Mouse (Mus musculus): ENCODE measurements around the gene H2-T22.

The H2-T22 gene

DNA sequence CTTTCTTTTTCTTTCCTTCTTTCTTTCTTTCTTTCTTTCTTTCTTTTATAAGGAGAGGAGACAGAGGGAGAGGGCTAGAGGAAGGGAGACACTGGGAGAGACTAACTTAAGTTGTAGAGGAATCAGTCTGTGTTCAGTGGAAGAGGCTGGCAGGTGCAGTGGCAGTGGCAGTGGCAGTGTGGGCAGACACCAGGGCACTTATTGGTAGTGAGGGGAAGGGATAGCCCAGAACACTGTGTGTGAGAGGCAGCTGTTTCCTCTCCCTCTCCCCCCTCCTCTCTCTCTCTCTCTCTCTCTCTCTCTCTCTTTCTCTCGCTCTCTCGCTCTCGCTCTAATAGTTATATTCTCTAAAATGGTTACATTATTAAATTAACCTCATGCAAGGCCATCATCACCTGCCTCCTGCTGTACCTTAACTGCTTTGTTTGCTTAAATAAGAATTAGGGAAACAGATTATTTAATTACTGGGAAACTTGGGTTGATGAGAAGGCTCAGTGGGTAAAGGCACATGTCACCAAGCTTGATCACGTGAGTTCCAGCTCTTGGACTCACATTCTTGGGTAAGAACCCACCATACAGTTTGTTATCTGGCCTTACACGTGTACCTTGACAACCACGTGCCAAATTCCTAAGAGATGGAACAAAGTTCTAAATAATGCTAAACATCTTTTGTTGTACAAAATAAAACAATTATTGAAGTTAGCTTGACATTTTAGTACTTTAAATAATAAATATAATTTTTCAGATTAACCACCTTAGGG is 43.8 kb downstream of the H2-T22 start:
- no peak for DNase-seq (ENCODE audit: low read depth in 1 of 2, low spot score in 2 of 2)

- peak in 1 of 2 experiments; percentile 61 for DNase-seq (ENCODE audit: low read depth in 1 of 2, low spot score in 2 of 2)
Observed at GRCm38 (mm10) chr17:35997713-35998510, 44.6 kb downstream of the H2-T22 start.

DNA sequence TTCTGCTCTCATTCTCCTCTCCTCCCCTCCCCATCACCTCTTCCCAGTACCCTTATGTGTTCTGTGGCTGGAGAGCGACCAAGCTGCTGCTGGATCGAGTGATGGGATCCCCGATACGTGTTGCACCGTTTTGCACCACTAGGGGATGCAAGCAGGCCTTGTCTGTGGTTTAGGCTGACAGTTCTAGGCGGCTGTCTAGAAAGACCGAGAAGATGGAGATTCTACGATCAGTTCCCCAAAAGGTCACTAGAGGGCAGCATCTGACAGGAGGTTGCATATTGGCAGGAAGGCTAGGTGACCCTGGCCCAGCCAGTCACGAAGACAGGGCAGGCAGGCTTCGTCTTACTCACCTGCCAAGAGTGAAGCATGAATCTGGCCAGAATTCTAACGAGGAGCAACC is 45.6 kb downstream of the H2-T22 start:
- peak; percentile 95 to 96 for DNase-seq (ENCODE audit: low read depth in 1 of 2, low spot score in 2 of 2)

GRCm38 (mm10) chr17:35994879-35995240 is 47.7 kb downstream of the H2-T22 start:
- no peak for DNase-seq (ENCODE audit: low read depth in 1 of 2, low spot score in 2 of 2)

DNA sequence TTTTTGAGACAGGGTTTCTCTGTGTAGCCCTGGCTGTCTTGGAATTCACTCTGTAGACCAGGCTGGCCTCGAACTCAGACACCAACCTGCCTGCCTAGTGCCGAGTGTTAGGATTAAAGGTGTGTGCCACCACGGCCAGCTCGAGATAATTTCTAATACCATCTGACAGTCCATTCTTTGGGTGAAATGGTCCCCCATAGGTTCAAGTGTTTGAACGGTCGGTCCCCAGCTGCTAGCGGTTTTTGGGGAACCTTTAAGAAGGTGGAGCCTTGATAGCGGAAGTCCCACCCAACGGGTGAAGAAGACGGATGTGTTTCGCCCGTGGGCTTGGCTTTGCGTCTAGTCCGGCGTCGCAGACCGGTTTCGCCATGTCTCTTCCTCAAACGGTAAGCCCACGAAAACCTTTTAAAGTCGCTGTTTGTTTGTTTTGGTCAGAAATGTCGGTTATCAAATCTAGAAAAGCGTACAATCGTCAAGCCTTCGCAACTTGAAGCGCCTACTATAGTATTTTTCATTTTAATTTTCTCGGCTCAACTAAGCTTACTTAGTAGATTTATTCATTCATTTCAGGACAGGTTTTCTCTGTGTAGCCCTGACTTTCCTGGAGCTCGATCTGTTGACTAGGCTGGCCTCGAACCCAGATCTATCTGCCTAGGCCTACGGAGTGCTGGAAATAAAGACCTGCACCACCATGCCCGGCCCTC is 48.2 kb downstream of the H2-T22 start:
- peak in 1 of 2 experiments; percentile 67 for DNase-seq (ENCODE audit: low read depth in 1 of 2, low spot score in 2 of 2)

DNA sequence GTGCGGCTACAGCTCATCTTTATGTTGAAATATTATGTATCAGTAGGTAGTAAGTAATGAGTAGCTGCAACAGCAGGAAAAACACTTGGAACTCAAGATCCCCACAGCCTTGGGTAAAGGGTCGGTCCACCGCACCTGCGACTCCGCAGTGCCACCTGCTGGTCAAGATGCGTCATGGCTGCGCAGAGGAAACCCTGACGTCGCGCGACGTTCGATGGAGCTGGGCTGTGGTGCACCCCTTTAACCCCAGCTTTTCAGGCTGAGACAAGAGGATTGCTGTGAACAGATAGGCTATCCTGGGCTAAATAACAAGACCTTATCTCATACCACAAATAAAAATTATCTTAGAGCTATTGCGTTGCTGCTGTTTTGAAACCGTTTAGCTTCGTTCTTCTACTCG is 48.9 kb downstream of the H2-T22 start:
- peak in 1 of 2 experiments; percentile 59 for DNase-seq (ENCODE audit: low read depth in 1 of 2, low spot score in 2 of 2)

- DNase-seq (ENCODE audit: low read depth in 1 of 2, low spot score in 2 of 2) = no peak
Observed at GRCm38 (mm10) chr17:35991781-35992180, 50.8 kb downstream of the H2-T22 start.

All from monocyte, adult 2 months (primary cell).